Mouse (Mus musculus): Measurements from ENCODE around the gene Ahnak.

DNA sequence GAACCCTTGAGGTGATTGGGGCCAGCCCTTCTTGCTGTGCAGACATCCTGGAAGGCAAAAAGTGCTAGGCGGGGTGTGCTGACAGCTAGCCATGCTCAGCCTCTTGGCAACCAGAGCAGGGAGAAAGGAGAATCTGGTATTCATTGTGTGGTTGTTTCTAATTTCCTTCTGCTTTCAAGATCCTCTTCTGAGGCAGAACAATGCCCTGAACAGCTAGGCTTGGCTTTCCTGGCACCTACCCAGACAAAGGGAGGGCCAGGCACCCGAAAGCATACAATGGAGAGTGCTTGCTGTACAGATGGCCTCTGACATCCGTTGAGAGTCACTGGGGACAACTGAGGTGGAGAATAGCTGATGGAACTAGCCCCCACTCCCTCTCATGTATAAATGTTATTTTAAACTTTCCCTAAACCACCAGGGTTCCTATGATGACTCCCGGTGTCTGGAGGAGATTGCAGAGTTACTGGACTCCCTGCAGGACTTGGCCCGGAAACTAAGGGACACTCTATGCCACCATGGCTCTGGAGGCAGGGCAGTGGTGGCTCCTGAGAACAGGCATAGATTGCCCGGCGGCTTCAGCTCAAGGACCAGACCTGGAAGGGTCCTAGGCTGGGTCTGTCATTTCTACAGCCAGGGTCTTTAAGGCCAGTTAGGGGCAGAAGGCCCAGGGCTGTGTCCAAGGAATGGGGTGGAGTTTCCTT, 82.5 kb downstream of the Ahnak start:
- TF ChIP-seq CTCF (IDR thresholded peaks at IDR 0.05; ENCODE audit: extremely low read depth, insufficient read length, insufficient replicate concordance, low read depth, low read length) (no peak), POLR2A (IDR thresholded peaks at IDR 0.05; ENCODE audit: low read depth, low read length) (no peak)
